Mouse (Mus musculus) liver, postnatal 0 days (tissue): ENCODE results near the gene Stard8.
"Not testable (repeated sequence)": the region's sequence is repeated elsewhere in the genome, so short reads cannot be mapped to it uniquely, and the experiment has no call there.

Experiments used
- CTCF ChIP-seq: sonication (generic); IDR thresholded peaks from 2 replicates; pipeline ENCODE4 v1.5.1; 2016; ENCODE audit warnings: antibody characterized with exemption, low read depth
- EP300 ChIP-seq: IDR thresholded peaks from 2 replicates; pipeline ENCODE4 v1.6.1; 2016; ENCODE audit warnings: antibody characterized with exemption, low read depth, mild to moderate bottlenecking

GRCm38 (mm10) chrX:99078374-99078892 is 75.4 kb downstream of the Stard8 start:
- TF ChIP-seq EP300, CTCF: not testable (repeated sequence)
